Mouse (Mus musculus): ENCODE measurements at regions not wholly inside any gene's neighbourhood (a gene's known extent, or its start where the extent isn't known, plus 50 kb on each side); places are given as distances from the start of the nearest gene placed in this dataset.

GRCm38 (mm10) chr3:99573335-99573976 is 311.8 kb upstream of the Spag17 start:
- ATAC-seq (replicated peaks; ENCODE audit: extremely low read depth, insufficient read depth, low FRiP score): no peak

GRCm38 (mm10) chr3:99573977-99574373 is 311.2 kb upstream of the Spag17 start:
- no peak for ATAC-seq (replicated peaks; ENCODE audit: extremely low read depth, insufficient read depth, low FRiP score)
- no peaks in the 10 kb centered on the region for H3K27me3 ChIP-seq (ENCODE audit: control insufficient read depth, insufficient read depth, low read length)

More at GRCm38 (mm10) chr3:99573335-99573976, 311.8 kb upstream of the Spag17 start:
- Histone ChIP-seq H3K4me3 (ENCODE audit: low read length) (no peak overlapping the region), H3K9me3 (replicated peaks; ENCODE audit: control insufficient read depth, low read length) (no peaks in the 10 kb centered on the region), H3K27ac (ENCODE audit: low read length) (no peak overlapping the region), H3K27me3 (ENCODE audit: control insufficient read depth, insufficient read depth, low read length) (no peaks in the 10 kb centered on the region), H3K4me1 (ENCODE audit: control insufficient read depth, insufficient read depth, low read length) (no peaks in the 10 kb centered on the region), H3K4me2 (ENCODE audit: low read depth, low read length) (no peak overlapping the region), H3K36me3 (ENCODE audit: control insufficient read depth, insufficient read depth) (no peaks in the 10 kb centered on the region), H3K9ac (ENCODE audit: low read length) (no peak overlapping the region)
- 57% methylated on average over 6 of the region's 6 CpGs for WGBS

GRCm38 (mm10) chr3:99602679-99603078 is 282.5 kb upstream of the Spag17 start:
- Histone ChIP-seq H3K27me3 (ENCODE audit: control insufficient read depth, insufficient read depth, low read length) (no peaks in the 10 kb centered on the region), H3K9ac (ENCODE audit: low read length) (no peak overlapping the region), H3K4me3 (ENCODE audit: low read length) (no peak overlapping the region), H3K4me2 (ENCODE audit: low read depth, low read length) (no peak overlapping the region), H3K36me3 (ENCODE audit: control insufficient read depth, insufficient read depth) (no peaks in the 10 kb centered on the region), H3K27ac (ENCODE audit: low read length) (no peak overlapping the region), H3K9me3 (replicated peaks; ENCODE audit: control insufficient read depth, low read length) (no peaks in the 10 kb centered on the region), H3K4me1 (ENCODE audit: control insufficient read depth, insufficient read depth, low read length) (no peaks in the 10 kb centered on the region)
- ATAC-seq (replicated peaks; ENCODE audit: extremely low read depth, insufficient read depth, low FRiP score): no peak
- 36% methylated on average over 3 of the region's 3 CpGs for WGBS

More at GRCm38 (mm10) chr3:99573977-99574373, 311.2 kb upstream of the Spag17 start:
- 73% methylated on average over 3 of the region's 3 CpGs for WGBS
- H3K4me3 ChIP-seq (ENCODE audit: low read length): no peak overlapping the region
- H3K27ac ChIP-seq (ENCODE audit: low read length): no peak overlapping the region
- no peaks in the 10 kb centered on the region for H3K4me1 ChIP-seq (ENCODE audit: control insufficient read depth, insufficient read depth, low read length)
- no peaks in the 10 kb centered on the region for H3K36me3 ChIP-seq (ENCODE audit: control insufficient read depth, insufficient read depth)
- H3K9me3 ChIP-seq (replicated peaks; ENCODE audit: control insufficient read depth, low read length): no peaks in the 10 kb centered on the region
- H3K4me2 ChIP-seq (ENCODE audit: low read depth, low read length): no peak overlapping the region
- no peak overlapping the region for H3K9ac ChIP-seq (ENCODE audit: low read length)

GRCm38 (mm10) chr3:99632309-99632708 is 252.9 kb upstream of the Spag17 start:
- no peaks in the 10 kb centered on the region for H3K36me3 ChIP-seq (ENCODE audit: control insufficient read depth, insufficient read depth)
- no peaks in the 10 kb centered on the region for H3K4me1 ChIP-seq (ENCODE audit: control insufficient read depth, insufficient read depth, low read length)
- 75% methylated on average over 4 of the region's 4 CpGs for WGBS
- no peaks in the 10 kb centered on the region for H3K9me3 ChIP-seq (replicated peaks; ENCODE audit: control insufficient read depth, low read length)
- H3K27ac ChIP-seq (ENCODE audit: low read length): no peak overlapping the region
- H3K27me3 ChIP-seq (ENCODE audit: control insufficient read depth, insufficient read depth, low read length): no peaks in the 10 kb centered on the region
- no peak overlapping the region for H3K4me2 ChIP-seq (ENCODE audit: low read depth, low read length)
- H3K9ac ChIP-seq (ENCODE audit: low read length): no peak overlapping the region
- H3K4me3 ChIP-seq (ENCODE audit: low read length): no peak overlapping the region
- ATAC-seq (replicated peaks; ENCODE audit: extremely low read depth, insufficient read depth, low FRiP score): no peak

GRCm38 (mm10) chr3:99641343-99642106 is 243.7 kb upstream of the Spag17 start:
- WGBS: 77% methylated on average over 8 of the region's 8 CpGs
- no peaks in the 10 kb centered on the region for H3K36me3 ChIP-seq (ENCODE audit: control insufficient read depth, insufficient read depth)
- no peak for ATAC-seq (replicated peaks; ENCODE audit: extremely low read depth, insufficient read depth, low FRiP score)

GRCm38 (mm10) chr3:99644910-99645309 is 240.3 kb upstream of the Spag17 start:
- no peak overlapping the region for H3K4me2 ChIP-seq (ENCODE audit: low read depth, low read length)
- no peaks in the 10 kb centered on the region for H3K36me3 ChIP-seq (ENCODE audit: control insufficient read depth, insufficient read depth)
- H3K4me1 ChIP-seq (ENCODE audit: control insufficient read depth, insufficient read depth, low read length): no peaks in the 10 kb centered on the region
- H3K4me3 ChIP-seq (ENCODE audit: low read length): no peak overlapping the region
- WGBS: 62% methylated on average over 1 of the region's 1 CpGs
- H3K27me3 ChIP-seq (ENCODE audit: control insufficient read depth, insufficient read depth, low read length): no peaks in the 10 kb centered on the region
- no peak overlapping the region for H3K27ac ChIP-seq (ENCODE audit: low read length)
- H3K9me3 ChIP-seq (replicated peaks; ENCODE audit: control insufficient read depth, low read length): no peaks in the 10 kb centered on the region
- ATAC-seq (replicated peaks; ENCODE audit: extremely low read depth, insufficient read depth, low FRiP score): no peak
- H3K9ac ChIP-seq (ENCODE audit: low read length): no peak overlapping the region

More at GRCm38 (mm10) chr3:99641343-99642106, 243.7 kb upstream of the Spag17 start:
- Histone ChIP-seq H3K27ac (ENCODE audit: low read length) (no peak overlapping the region), H3K4me1 (ENCODE audit: control insufficient read depth, insufficient read depth, low read length) (no peaks in the 10 kb centered on the region), H3K27me3 (ENCODE audit: control insufficient read depth, insufficient read depth, low read length) (no peaks in the 10 kb centered on the region), H3K9me3 (replicated peaks; ENCODE audit: control insufficient read depth, low read length) (no peaks in the 10 kb centered on the region), H3K9ac (ENCODE audit: low read length) (no peak overlapping the region), H3K4me3 (ENCODE audit: low read length) (no peak overlapping the region), H3K4me2 (ENCODE audit: low read depth, low read length) (no peak overlapping the region)

DNA sequence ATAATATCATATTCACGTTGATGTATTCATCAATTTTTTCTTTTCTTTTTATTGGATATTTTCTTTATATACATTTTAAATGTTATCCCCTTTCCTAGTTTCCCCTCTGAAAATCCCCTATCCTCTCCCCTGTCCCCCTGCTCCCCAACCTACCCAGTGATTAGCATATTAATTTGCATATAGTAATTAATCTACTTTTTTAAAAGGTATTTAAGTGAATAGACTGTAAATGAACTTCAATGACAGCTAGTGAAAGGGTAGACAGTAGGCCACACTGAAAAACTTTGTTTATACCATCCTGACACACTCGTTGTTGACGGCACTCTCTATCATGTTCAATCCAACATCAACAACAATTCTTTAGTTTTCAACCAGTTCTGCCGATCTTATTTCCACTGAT is 239.9 kb upstream of the Spag17 start:
- Histone ChIP-seq H3K4me2 (ENCODE audit: low read depth, low read length) (no peak overlapping the region), H3K27me3 (ENCODE audit: control insufficient read depth, insufficient read depth, low read length) (no peaks in the 10 kb centered on the region), H3K4me1 (ENCODE audit: control insufficient read depth, insufficient read depth, low read length) (no peaks in the 10 kb centered on the region), H3K27ac (ENCODE audit: low read length) (no peak overlapping the region), H3K9ac (ENCODE audit: low read length) (no peak overlapping the region), H3K9me3 (replicated peaks; ENCODE audit: control insufficient read depth, low read length) (no peaks in the 10 kb centered on the region), H3K36me3 (ENCODE audit: control insufficient read depth, insufficient read depth) (no peaks in the 10 kb centered on the region), H3K4me3 (ENCODE audit: low read length) (no peak overlapping the region)
- no peak for ATAC-seq (replicated peaks; ENCODE audit: extremely low read depth, insufficient read depth, low FRiP score)
- WGBS: 82% methylated on average over 4 of the region's 4 CpGs

DNA sequence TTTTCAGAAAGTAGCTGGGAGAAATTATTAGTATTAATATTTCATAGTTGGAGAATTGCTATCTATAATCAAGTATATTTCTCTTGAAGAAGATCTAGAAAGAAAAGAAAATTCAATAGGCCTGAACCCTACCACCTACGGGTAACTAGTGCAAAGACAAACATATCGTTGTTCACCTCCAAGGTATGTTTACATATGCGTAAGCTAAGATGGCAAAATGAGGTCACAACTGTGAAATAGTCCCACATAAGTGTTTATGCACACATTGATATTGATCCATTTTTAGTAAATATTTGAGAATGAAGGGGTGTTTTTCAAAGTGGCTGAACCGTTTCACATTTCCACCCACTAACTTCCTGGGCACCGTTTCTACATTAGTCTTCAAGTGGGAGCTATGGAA is 227.6 kb upstream of the Spag17 start:
- 80% methylated on average over 5 of the region's 5 CpGs for WGBS
- Histone ChIP-seq H3K36me3 (ENCODE audit: control insufficient read depth, insufficient read depth) (no peaks in the 10 kb centered on the region), H3K27me3 (ENCODE audit: control insufficient read depth, insufficient read depth, low read length) (no peaks in the 10 kb centered on the region), H3K4me1 (ENCODE audit: control insufficient read depth, insufficient read depth, low read length) (no peaks in the 10 kb centered on the region), H3K4me2 (ENCODE audit: low read depth, low read length) (no peak overlapping the region), H3K4me3 (ENCODE audit: low read length) (no peak overlapping the region), H3K9ac (ENCODE audit: low read length) (no peak overlapping the region), H3K27ac (ENCODE audit: low read length) (no peak overlapping the region), H3K9me3 (replicated peaks; ENCODE audit: control insufficient read depth, low read length) (no peaks in the 10 kb centered on the region)
- no peak for ATAC-seq (replicated peaks; ENCODE audit: extremely low read depth, insufficient read depth, low FRiP score)

GRCm38 (mm10) chr3:99663783-99664182 is 221.4 kb upstream of the Spag17 start:
- no peak overlapping the region for H3K4me2 ChIP-seq (ENCODE audit: low read depth, low read length)

More at GRCm38 (mm10) chr3:99663783-99664182, 221.4 kb upstream of the Spag17 start:
- Histone ChIP-seq H3K9ac (ENCODE audit: low read length) (no peak overlapping the region), H3K27ac (ENCODE audit: low read length) (no peak overlapping the region), H3K36me3 (ENCODE audit: control insufficient read depth, insufficient read depth) (no peaks in the 10 kb centered on the region), H3K4me3 (ENCODE audit: low read length) (no peak overlapping the region), H3K9me3 (replicated peaks; ENCODE audit: control insufficient read depth, low read length) (no peaks in the 10 kb centered on the region), H3K27me3 (ENCODE audit: control insufficient read depth, insufficient read depth, low read length) (no peaks in the 10 kb centered on the region), H3K4me1 (ENCODE audit: control insufficient read depth, insufficient read depth, low read length) (no peaks in the 10 kb centered on the region)
- ATAC-seq (replicated peaks; ENCODE audit: extremely low read depth, insufficient read depth, low FRiP score): no peak
- WGBS: 71% methylated on average over 6 of the region's 6 CpGs

Data from heart, embryonic 16.5 days (tissue).